Mouse (Mus musculus): ENCODE measurements around the gene Vsig10l.

- TF ChIP-seq CTCF (IDR thresholded peaks at IDR 0.05; ENCODE audit: control insufficient read depth, insufficient read depth, insufficient read length) (no peak), CEBPB (IDR thresholded peaks at IDR 0.05; ENCODE audit: low read depth) (no peak), USF1 (IDR thresholded peaks at IDR 0.05; ENCODE audit: low read depth) (no peak)
Observed at GRCm38 (mm10) chr7:43475706-43476105, 12.8 kb downstream of the Vsig10l start.

Data from C2C12 (cell line).